Mouse (Mus musculus) embryonic facial prominence, embryonic 11.5 days (tissue): Measurements from ENCODE around the gene Larp1. TPM values are rescaled to one million over a fixed set of nuclear protein-coding genes. Genes with fewer than 3 reads are reported as not detected.
"Not testable (repeated sequence)": the region's sequence is repeated elsewhere in the genome, so short reads cannot be mapped to it uniquely, and the experiment has no call there.

Experiments
- ATAC-seq: fragments of 200-750 bp; cut with Nextera tagmentation; replicated peaks from 2 replicates; pipeline ENCODE4 v1.8.0; 2017; ENCODE audit warnings: low read depth; ENCODE audit not compliant: insufficient number of reproducible peaks, low FRiP score, low TSS enrichment
- DNase-seq: peaks from one replicate; pipeline ENCODE4 v3.0.0-alpha.2; 2015; ENCODE audit warnings: low spot score
- H3K27ac ChIP-seq: fragments of 300-500 bp; sonication (generic); replicated peaks from 2 replicates; pipeline ENCODE4 v1.5.1; 2014; ENCODE audit warnings: mild to moderate bottlenecking, low read depth, low read length, control low read depth
- H3K27me3 ChIP-seq: fragments of 300-500 bp; sonication (generic); 2 replicates; pipeline ENCODE4 v1.6.1; 2014; ENCODE audit warnings: mild to moderate bottlenecking, low read length, moderate library complexity, mixed read lengths; ENCODE audit not compliant: control insufficient read depth, insufficient read depth
- H3K36me3 ChIP-seq: fragments of 300-500 bp; sonication (generic); replicated peaks from 2 replicates; pipeline ENCODE4 v1.6.1; 2014; ENCODE audit warnings: low read depth, mild to moderate bottlenecking, low read length, moderate library complexity, mixed read lengths; ENCODE audit not compliant: control insufficient read depth, insufficient read depth
- H3K4me1 ChIP-seq: fragments of 300-500 bp; sonication (generic); 2 replicates; pipeline ENCODE4 v1.6.1; 2014; ENCODE audit warnings: low read length, mixed read lengths; ENCODE audit not compliant: control insufficient read depth, insufficient read depth
- H3K4me2 ChIP-seq: fragments of 300-500 bp; sonication (generic); 2 replicates; pipeline ENCODE4 v1.6.1; 2014; ENCODE audit warnings: low read depth, mild to moderate bottlenecking, control low read depth, low read length, moderate library complexity
- H3K4me3 ChIP-seq: fragments of 300-500 bp; sonication (generic); 2 replicates; pipeline ENCODE4 v1.5.1; 2014; ENCODE audit warnings: low read depth, low read length, control low read depth
- H3K9ac ChIP-seq: fragments of 300-500 bp; sonication (generic); replicated peaks from 2 replicates; pipeline ENCODE4 v1.6.1; 2014; ENCODE audit warnings: mild to moderate bottlenecking, control low read depth, low read length
- H3K9me3 ChIP-seq: fragments of 300-500 bp; sonication (generic); replicated peaks from 2 replicates; pipeline ENCODE4 v1.6.1; 2016; ENCODE audit warnings: mild to moderate bottlenecking, low read length, inconsistent platforms, mixed read lengths; ENCODE audit not compliant: control insufficient read depth
- WGBS: fragments of 180-500 bp; shearing (Covaris S2); extraction: QIAGEN DNeasy Blood & Tissue Kit; methylation state at CpG from one replicate; pipeline ENCODE4 v1.1.7; 2014; 5-methylcytosine and 5-hydroxymethylcytosine counted together
- polyA plus RNA-seq: library from polyadenylated mRNA; unstranded; fragments of >200 nt; fragmentation: Nextera tagmentation; extraction: Ambion mirVana; gene quantifications from 2 replicates; pipeline ENCODE4 v1.2.1, GENCODE M21; 2014

Larp1 gene
- polyA plus RNA-seq, 1 experiment from 2014 or later, result 15.2 TPM

DNA sequence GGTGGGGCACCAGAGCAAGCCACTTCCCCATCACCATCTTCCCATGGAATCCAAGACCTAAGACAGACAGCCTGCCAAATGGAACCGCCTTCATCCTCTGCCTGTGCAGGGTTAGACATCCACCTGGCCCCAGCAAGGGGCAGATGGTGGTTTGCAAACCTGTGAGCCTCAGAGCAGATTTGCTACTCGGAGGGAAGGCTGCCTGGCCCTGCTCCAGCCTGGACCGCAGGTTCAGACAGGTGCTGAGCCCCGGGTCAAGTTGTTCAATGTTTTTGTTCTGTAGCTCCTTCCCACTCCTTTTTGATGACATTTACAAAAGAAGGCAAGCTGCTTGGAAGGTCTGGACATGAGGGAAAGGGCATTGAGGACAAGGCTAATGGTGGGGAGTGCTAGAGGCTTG, 52.4 kb downstream of the Larp1 start:
- WGBS, result 88% methylated on average over 3 of the region's 4 CpGs
- not testable (repeated sequence) for H3K36me3 ChIP-seq, H3K4me3 ChIP-seq, DNase-seq, ATAC-seq, H3K27me3 ChIP-seq, H3K9ac ChIP-seq, H3K9me3 ChIP-seq, H3K27ac ChIP-seq, H3K4me1 ChIP-seq, H3K4me2 ChIP-seq

DNA sequence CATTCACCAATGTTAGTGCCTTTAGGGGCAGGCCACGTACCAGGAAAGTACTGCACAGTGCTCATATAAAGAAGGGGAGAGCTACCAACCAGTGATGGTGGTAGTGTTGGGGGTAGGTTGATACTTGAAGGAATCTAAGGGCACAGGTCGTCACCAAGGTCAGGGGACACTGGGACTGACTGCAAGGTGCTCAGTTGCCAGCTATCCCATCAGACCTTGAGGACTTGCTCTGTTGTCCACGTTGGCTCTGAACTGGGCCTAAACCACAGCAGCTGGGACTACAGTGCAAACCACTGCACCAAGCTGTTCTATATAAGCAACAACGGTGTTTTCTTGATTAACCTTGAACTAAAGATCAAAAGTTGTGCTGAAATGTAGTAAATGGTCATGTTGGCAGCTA, 53.7 kb downstream of the Larp1 start:
- no peaks in the 10 kb centered on the region for H3K4me1 ChIP-seq
- no peaks in the 10 kb centered on the region for H3K27me3 ChIP-seq
- no peak overlapping the region for H3K4me3 ChIP-seq
- H3K9ac ChIP-seq, result no peak overlapping the region
- 78% methylated on average over 4 of the region's 4 CpGs for WGBS
- peaks cover 4% of the 10 kb centered on the region for H3K36me3 ChIP-seq
- ATAC-seq (no peak), DNase-seq (no peak)
- no peak overlapping the region for H3K27ac ChIP-seq
- H3K9me3 ChIP-seq, result no peaks in the 10 kb centered on the region
- no peak overlapping the region for H3K4me2 ChIP-seq

DNA sequence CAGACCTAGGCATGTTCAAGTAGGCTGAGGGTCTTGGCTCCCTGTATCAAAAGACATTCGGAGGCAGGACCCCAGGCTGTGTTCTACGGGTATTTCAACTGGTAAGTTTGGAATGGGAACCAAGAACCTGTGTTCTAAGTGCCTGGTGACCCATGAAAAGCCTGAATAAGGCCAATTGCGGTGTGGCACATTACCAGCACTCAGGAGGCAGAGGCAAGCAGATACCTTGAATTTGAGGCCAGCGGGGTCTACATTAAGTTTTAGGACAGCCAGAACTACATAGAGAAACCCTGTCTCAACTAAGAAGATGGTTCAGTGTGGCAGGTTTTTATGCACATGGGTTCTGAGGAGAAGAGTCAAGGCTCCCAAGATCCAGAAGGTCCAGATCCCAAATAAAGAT, 56.2 kb downstream of the Larp1 start:
- no peak for DNase-seq
- no peak for ATAC-seq
- Histone ChIP-seq H3K4me1 (no peaks in the 10 kb centered on the region), H3K9me3 (no peaks in the 10 kb centered on the region), H3K4me3 (no peak overlapping the region), H3K4me2 (no peak overlapping the region), H3K27me3 (no peaks in the 10 kb centered on the region), H3K36me3 (peaks cover 3% of the 10 kb centered on the region), H3K27ac (no peak overlapping the region), H3K9ac (no peak overlapping the region)
- 91% methylated on average over 4 of the region's 4 CpGs for WGBS

DNA sequence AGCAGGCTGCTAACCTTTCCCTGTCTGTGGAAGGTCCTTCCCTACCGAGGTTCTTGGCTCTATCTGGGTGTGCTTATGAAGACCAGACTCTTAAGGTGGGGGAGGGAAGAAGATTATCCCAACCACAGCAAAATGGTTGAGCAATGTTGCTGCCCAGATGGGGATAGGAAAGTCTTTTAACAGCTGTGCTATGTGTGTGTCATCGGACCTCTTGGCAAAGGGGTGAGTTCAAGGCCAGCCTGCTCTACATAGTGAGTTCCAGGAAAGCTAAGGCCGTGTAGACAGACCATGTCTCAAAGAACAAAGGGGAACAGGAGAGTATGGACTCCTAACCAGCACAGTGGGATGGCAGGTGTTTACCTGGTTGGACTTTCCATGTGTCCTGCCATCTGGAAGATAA, 64.1 kb downstream of the Larp1 start:
- Histone ChIP-seq H3K27me3 (no peaks in the 10 kb centered on the region), H3K27ac (no peak overlapping the region), H3K9ac (no peak overlapping the region), H3K4me1 (no peaks in the 10 kb centered on the region), H3K4me3 (no peak overlapping the region), H3K36me3 (no peaks in the 10 kb centered on the region), H3K9me3 (no peaks in the 10 kb centered on the region), H3K4me2 (no peak overlapping the region)
- DNase-seq (no peak), ATAC-seq (no peak)
- 81% methylated on average over 3 of the region's 3 CpGs for WGBS

DNA sequence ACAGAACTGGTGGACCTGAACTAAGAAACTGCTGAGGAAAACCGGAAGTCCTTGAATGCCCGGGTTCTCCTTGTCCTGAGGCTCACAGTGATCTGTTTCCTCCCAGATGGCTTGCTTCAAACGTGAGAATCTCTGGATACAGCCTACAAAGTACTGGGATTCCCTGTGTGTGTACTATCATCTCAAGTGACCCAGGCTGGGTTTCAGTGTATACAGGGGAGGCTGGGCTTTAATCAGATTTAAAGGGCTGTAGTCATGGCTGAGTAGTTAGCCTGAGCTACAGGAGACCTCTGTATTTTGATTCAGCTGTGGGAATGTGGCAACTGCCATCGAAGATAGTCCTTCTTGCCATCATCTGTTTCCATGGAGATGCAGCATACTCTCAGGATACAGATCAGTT, 68.4 kb downstream of the Larp1 start:
- H3K36me3 ChIP-seq, result no peaks in the 10 kb centered on the region
- no peaks in the 10 kb centered on the region for H3K27me3 ChIP-seq
- no peak for ATAC-seq
- H3K27ac ChIP-seq, result no peak overlapping the region
- WGBS, result 75% methylated on average over 4 of the region's 4 CpGs
- H3K9ac ChIP-seq, result no peak overlapping the region
- no peaks in the 10 kb centered on the region for H3K9me3 ChIP-seq
- no peak for DNase-seq
- H3K4me1 ChIP-seq, result no peaks in the 10 kb centered on the region
- no peak overlapping the region for H3K4me2 ChIP-seq
- H3K4me3 ChIP-seq, result no peak overlapping the region

DNA sequence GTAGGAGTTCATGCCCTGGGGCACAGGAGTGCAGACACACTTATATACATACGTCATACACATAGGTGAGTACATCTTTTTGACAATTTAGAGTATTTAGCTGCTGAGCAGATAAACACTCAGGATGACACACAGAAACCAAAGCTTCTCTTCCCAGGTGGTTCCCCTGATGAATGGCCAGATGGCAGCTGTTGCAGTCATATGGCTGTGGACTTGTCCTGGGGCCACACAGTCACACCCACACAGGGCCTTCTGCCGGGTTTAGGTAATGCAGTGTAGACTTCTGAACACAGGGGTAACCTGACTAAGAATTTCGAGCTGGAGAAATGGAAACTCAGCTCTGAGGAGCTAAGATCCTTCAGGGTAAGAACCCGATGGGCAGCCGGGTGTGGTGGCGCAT, 72.9 kb downstream of the Larp1 start:
- Histone ChIP-seq H3K4me3 (no peak overlapping the region), H3K36me3 (no peaks in the 10 kb centered on the region), H3K9ac (no peak overlapping the region), H3K27me3 (no peaks in the 10 kb centered on the region), H3K9me3 (no peaks in the 10 kb centered on the region), H3K4me1 (no peaks in the 10 kb centered on the region), H3K4me2 (no peak overlapping the region), H3K27ac (no peak overlapping the region)
- WGBS, result 91% methylated on average over 6 of the region's 6 CpGs
- DNase-seq (no peak), ATAC-seq (no peak)

DNA sequence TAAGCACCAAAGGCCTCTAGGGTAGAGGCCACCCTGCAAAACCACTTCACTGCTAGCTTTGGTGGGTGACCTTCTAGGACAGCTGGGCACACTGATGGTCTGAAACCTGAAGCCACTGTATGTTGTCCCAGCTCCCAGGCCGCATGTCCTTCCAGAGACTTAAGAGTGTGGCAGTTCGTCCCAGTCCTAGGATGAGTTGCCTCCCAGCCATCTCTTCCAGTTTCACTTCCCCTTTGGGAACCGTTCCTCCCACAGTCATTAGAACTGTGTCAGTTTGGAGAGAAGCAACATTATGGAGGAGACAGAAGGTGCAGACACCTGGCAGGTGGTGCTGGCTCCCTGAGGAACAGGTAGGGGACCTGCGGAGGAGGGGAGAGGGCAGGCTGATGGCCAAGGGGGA, 83.7 kb downstream of the Larp1 start:
- H3K27me3 ChIP-seq, result no peaks in the 10 kb centered on the region
- no peaks in the 10 kb centered on the region for H3K36me3 ChIP-seq
- no peak overlapping the region for H3K4me2 ChIP-seq
- H3K27ac ChIP-seq, result no peak overlapping the region
- no peak overlapping the region for H3K4me3 ChIP-seq
- DNase-seq (no peak), ATAC-seq (0 out of 2 replicates have a peak, but pooled peaks have one; percentile 8)
- WGBS, result 47% methylated on average over 4 of the region's 4 CpGs
- no peak overlapping the region for H3K9ac ChIP-seq
- no peaks in the 10 kb centered on the region for H3K9me3 ChIP-seq
- H3K4me1 ChIP-seq, result no peaks in the 10 kb centered on the region

DNA sequence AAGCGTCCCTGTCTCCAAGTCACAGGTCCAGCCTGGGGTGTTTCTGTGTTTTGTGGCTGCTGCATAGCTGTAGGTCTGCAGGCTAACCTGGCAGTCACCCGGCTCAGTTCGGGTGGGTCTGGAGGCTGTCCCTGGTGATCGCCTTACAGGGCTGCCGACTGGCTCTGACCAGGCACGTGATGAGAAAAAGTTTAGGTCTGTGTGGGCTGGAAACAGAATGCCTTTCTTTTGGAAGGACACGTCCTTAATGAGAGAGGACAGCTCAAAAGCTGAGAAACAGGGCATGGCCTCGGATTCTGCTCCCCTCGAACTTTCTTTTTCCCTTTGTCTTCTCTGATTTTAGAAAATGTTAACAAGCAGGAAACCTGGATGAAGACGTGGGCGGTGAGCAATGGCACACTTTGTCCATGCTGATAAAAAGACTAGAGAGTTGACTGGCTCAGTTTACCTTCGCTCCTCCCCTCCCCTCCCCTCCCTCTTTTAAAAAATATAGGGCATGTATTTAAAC, 84.2 kb downstream of the Larp1 start, which contains the start of gene Gm12248:
TSS of gene Gm12248 (minus strand) at position 114 of the 508 bp plus-strand sequence.
- Histone ChIP-seq H3K27ac (no peak within 1 kb of the TSS), H3K9ac (no peak within 1 kb of the TSS; the same call in 1 of the 2 replicates), H3K4me3 (no peak within 1 kb of the TSS), H3K36me3 (no peaks in the 10 kb centered on the region), H3K27me3 (no peaks in the 10 kb centered on the region), H3K9me3 (no peaks in the 10 kb centered on the region), H3K4me2 (0 out of 2 replicates have a peak within 1 kb of the TSS, but pooled peaks have one; percentile 2), H3K4me1 (no peaks in the 10 kb centered on the region; the same call in 1 of the 2 replicates)
- ATAC-seq, result peak; percentile 74; the same call in 1 of the 2 replicates
- peak; percentile 60 for DNase-seq
- WGBS, result 19% methylated on average over 12 of the region's 12 CpGs
